Mouse (Mus musculus): Measurements from ENCODE around the gene Cog6. TPM values are rescaled to one million over a fixed set of nuclear protein-coding genes. Genes with fewer than 3 reads are reported as not detected.
A peak's percentile ranks its signal among the peaks of the same experiment; 100 is the strongest.

Gene Cog6
- total RNA-seq (2021) (10 to 100 TPM; 48.3 to 59.6 TPM), polyA plus RNA-seq (2012; rRNA removed) (37.1 and 61.5 TPM in 2 replicates)
- long read RNA-seq, transcript Cog6-201 (19 exons, 3,182 nt) = major isoform, 77 of 86 reads
- long read RNA-seq, partial matches to known transcripts = 0 of 86 reads
- long read RNA-seq, other reads (novel, unspliced or antisense) = 9 of 86 reads

DNA sequence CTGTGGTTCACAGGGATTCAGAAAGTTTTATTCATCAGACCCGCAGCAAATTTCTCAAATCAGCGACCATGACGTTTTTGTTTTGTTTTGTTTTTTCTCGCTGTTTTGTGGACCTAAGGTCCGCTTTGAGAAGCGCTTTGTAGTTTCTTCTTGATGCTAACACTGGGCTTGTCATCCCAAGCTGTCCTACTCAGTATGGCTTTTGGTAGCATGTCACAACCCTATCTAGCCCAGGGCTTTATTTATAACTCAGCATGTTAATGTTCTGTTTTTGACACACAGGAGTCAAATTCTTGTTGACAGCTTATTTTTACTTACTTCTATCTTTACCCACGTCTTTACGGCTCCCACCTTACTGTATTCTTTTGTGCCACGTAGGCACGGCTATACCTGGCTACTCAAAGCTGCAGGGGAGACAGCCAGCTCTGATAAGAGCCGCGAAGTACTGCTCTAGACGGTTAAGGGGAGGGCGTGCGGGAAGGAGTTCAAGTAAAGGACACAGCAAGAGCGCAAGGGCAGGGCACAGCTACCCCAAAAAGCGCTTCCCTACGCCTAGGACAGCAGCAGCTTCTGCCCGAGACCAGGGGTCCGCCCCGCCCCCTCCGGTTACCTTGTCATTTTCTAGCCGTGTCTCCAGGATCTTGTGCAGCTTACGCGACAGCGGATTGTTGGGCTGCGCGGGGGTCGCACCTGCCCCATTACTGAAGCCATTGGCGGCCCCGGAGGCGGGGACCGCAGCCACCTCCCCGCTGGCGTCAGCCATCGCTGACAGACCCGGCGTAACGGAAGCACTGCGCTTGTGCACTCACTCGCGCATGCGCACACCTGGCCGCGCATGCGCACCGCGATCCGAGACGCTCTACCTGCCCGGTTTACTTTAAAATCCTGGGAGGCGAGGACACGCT, at the start of gene Cog6:
TSS of gene Cog6 (minus strand) at position 802 of the 905 bp plus-strand sequence.
- DNase-seq = peak; percentile 87 to 90
- no peaks in the 10 kb centered on the region for H3K36me3 ChIP-seq (ENCODE audit: control insufficient read depth, insufficient read depth, low read length)
- peak within 1 kb of the TSS; percentile 89 for H3K27ac ChIP-seq
- whole genome bisulfite sequencing = 3% methylated on average over 53 of the region's 53 CpGs
- peak within 1 kb of the TSS; percentile 87 for H3K4me3 ChIP-seq
- H3K79me2 ChIP-seq (replicated peaks; ENCODE audit: control insufficient read depth, insufficient read depth, low read length) = no peaks in the 10 kb centered on the region
- intact Hi-C loops (cut with DNase I) = loop anchor here (5.0 kb wide), 2 partner anchors 446 to 1454 kb away; partner anchors contain the start of genes Nhlrc3, Proser1 and Setd7
- TF ChIP-seq EP300 (IDR thresholded peaks at IDR 0.05; ENCODE audit: insufficient read depth, low read depth, low read length) (0 out of 2 replicates have a peak, but pooled peaks have one; percentile 31), POLR2A (IDR thresholded peaks at IDR 0.05; ENCODE audit: insufficient read depth, low read depth, low read length) (peak; percentile 91), CTCF (IDR thresholded peaks at IDR 0.05) (no peak)
- H3K27me3 ChIP-seq (ENCODE audit: control insufficient read depth, insufficient read depth, low read length) = no peaks in the 10 kb centered on the region
- peak within 1 kb of the TSS; percentile 79 for H3K9ac ChIP-seq (ENCODE audit: low read depth, low read length)
- no peaks in the 10 kb centered on the region for H3K4me1 ChIP-seq (ENCODE audit: control insufficient read depth, insufficient read depth, low read length)

DNA sequence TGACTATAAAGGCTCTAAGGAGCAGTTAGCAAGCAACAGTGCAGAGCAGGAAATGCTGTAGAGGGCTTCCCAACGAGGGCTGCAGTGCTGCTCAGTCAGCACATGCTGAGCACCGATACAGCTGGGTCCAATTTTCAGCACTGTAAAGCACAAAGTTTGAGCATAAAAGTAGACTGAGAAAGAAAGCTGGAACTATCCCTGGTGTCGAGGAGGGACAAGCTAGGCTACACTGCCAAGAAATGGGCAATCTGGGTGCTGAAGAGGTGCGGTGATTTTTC, 49.0 kb upstream of the Cog6 start:
- Histone ChIP-seq H3K79me2 (replicated peaks; ENCODE audit: control insufficient read depth, insufficient read depth, low read length) (peaks cover 4% of the 10 kb centered on the region; the same call in 1 of the 2 replicates), H3K27ac (peak overlapping the region; percentile 8; the same call in 1 of the 2 replicates), H3K9ac (ENCODE audit: low read depth, low read length) (no peak overlapping the region), H3K4me1 (ENCODE audit: control insufficient read depth, insufficient read depth, low read length) (peaks cover 11% of the 10 kb centered on the region), H3K4me3 (no peak overlapping the region), H3K27me3 (ENCODE audit: control insufficient read depth, insufficient read depth, low read length) (no peaks in the 10 kb centered on the region), H3K36me3 (ENCODE audit: control insufficient read depth, insufficient read depth, low read length) (peaks cover 10% of the 10 kb centered on the region; the same call in 1 of the 2 replicates)
- no peak for TF ChIP-seq CTCF (IDR thresholded peaks at IDR 0.05)
- TF ChIP-seq EP300 (IDR thresholded peaks at IDR 0.05; ENCODE audit: insufficient read depth, low read depth, low read length) = no peak
- TF ChIP-seq POLR2A (IDR thresholded peaks at IDR 0.05; ENCODE audit: insufficient read depth, low read depth, low read length) = no peak
- DNase-seq = no peak
- intact Hi-C loops (cut with DNase I) = no loop called here
- WGBS = 36% methylated on average over 4 of the region's 4 CpGs

DNA sequence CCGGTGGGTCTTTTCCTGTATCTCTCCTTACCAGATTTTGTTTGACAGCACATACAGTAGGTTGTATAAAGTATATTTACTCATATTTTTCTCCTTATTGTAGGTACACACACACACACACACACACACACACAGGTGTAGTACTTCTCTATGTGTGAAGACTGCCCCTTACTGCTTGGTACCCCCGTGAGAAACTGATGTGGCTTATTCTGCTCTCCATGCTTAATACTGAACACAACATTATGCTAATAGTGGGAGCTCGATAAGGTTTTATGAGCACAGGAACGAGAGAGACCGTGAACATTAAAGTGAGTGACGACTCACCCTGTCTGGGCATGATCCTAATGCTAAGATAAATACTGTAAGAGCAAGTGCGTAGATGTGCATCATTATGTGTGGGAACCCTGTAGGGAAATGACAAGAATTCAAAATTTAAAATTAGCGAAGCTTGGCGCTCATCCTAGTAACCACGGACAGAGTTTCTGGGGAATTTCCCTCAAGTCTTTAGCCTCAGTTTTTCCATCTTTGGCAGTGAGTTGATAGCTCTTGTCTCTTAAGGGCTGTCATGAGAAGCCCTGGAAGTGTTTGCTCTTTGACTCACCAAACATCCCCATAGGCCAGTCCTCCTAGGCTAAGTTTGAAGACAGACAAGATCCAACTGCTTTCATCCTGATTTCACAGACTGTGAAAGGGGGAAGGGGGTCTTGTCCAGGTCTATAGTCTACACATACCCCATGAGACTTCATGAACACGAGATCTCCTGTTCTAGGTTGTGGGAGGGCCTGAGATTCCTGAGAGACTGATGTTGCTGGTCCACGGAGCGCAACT, 48.4 kb upstream of the Cog6 start:
- Histone ChIP-seq H3K79me2 (replicated peaks; ENCODE audit: control insufficient read depth, insufficient read depth, low read length) (peaks cover 4% of the 10 kb centered on the region; the same call in 1 of the 2 replicates), H3K9ac (ENCODE audit: low read depth, low read length) (no peak overlapping the region), H3K36me3 (ENCODE audit: control insufficient read depth, insufficient read depth, low read length) (peaks cover 12% of the 10 kb centered on the region; the same call in 1 of the 2 replicates), H3K4me3 (no peak overlapping the region), H3K4me1 (ENCODE audit: control insufficient read depth, insufficient read depth, low read length) (peaks cover 11% of the 10 kb centered on the region), H3K27me3 (ENCODE audit: control insufficient read depth, insufficient read depth, low read length) (no peaks in the 10 kb centered on the region), H3K27ac (peak overlapping the region; percentile 8)
- WGBS = 62% methylated on average over 13 of the region's 13 CpGs
- TF ChIP-seq POLR2A (IDR thresholded peaks at IDR 0.05; ENCODE audit: insufficient read depth, low read depth, low read length) = no peak
- TF ChIP-seq CTCF (IDR thresholded peaks at IDR 0.05) = no peak
- TF ChIP-seq EP300 (IDR thresholded peaks at IDR 0.05; ENCODE audit: insufficient read depth, low read depth, low read length) = no peak
- intact Hi-C loops (cut with DNase I) = no loop called here
- no peak for DNase-seq

DNA sequence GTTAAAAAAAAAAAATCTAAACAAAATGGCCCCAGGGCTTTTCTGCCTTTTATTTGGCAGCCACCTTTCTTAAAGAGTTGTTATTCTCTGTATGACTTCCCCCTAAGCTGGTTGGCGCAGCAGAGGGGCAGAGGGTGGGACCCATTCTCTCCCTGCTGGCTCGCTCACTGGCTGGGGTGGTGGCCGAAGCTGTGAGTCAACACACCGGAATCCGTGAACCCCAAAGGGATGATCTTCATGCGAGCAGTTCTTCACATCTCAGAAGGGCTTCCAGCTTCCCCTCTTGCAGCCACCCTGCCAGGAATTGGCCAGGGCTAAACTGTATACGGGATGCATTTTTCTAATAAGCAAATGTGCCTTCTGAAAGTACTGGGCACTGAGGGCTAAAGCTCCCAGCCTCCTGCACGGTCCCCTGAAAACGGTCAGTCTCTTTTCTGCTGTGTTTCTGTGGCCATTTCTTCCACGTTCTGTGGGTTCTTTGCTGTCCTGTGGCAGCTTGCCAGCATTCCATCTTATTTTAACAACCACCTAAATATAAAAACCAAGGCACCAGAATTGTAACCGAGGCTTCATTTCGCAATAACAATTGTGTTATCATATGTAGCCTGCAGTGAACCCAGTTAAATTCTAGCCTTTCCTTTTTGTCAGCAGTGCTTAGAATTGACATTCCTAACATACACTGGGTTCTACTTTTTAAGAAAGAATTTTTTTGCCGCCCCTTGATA, 46.5 kb upstream of the Cog6 start:
- H3K4me1 ChIP-seq (ENCODE audit: control insufficient read depth, insufficient read depth, low read length) = peaks cover 14% of the 10 kb centered on the region
- peaks cover 18% of the 10 kb centered on the region for H3K36me3 ChIP-seq (ENCODE audit: control insufficient read depth, insufficient read depth, low read length)
- H3K27me3 ChIP-seq (ENCODE audit: control insufficient read depth, insufficient read depth, low read length) = no peaks in the 10 kb centered on the region
- H3K27ac ChIP-seq = peak overlapping the region; percentile 74
- no peak overlapping the region for H3K4me3 ChIP-seq
- 18% methylated on average over 13 of the region's 13 CpGs for WGBS
- TF ChIP-seq CTCF (IDR thresholded peaks at IDR 0.05) (no peak), EP300 (IDR thresholded peaks at IDR 0.05; ENCODE audit: insufficient read depth, low read depth, low read length) (no peak), POLR2A (IDR thresholded peaks at IDR 0.05; ENCODE audit: insufficient read depth, low read depth, low read length) (0 out of 2 replicates have a peak, but pooled peaks have one; percentile 21)
- H3K9ac ChIP-seq (ENCODE audit: low read depth, low read length) = peak overlapping the region; percentile 65
- intact Hi-C loops (cut with DNase I) = loop anchor here (5.0 kb wide), 1 partner anchor 104 kb away; no protein-coding TSS in a partner anchor
- DNase-seq = peak; percentile 48 to 61
- H3K79me2 ChIP-seq (replicated peaks; ENCODE audit: control insufficient read depth, insufficient read depth, low read length) = peaks cover 2% of the 10 kb centered on the region; the same call in 1 of the 2 replicates

DNA sequence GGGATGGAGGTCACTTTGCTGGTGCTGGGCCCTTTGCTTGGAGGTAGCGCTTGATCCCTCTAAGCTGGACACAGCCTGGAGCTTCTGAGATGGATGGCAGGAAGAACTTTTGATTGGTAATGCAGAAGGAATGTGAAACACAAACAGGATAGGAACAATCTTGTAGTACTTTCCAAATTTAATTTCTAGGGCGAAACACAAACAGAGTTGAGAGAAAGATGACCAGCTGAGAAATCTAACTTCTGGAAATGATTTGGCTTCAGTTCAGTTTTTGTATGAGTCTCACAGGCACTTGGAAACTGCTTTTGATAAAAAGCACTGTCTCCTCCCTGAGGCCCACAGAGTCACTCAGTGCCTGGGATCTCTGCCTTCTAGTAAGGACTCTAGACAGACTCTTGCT, 42.9 kb upstream of the Cog6 start:
- TF ChIP-seq CTCF (IDR thresholded peaks at IDR 0.05) = no peak
- TF ChIP-seq EP300 (IDR thresholded peaks at IDR 0.05; ENCODE audit: insufficient read depth, low read depth, low read length) = no peak
- TF ChIP-seq POLR2A (IDR thresholded peaks at IDR 0.05; ENCODE audit: insufficient read depth, low read depth, low read length) = no peak
- 30% methylated on average over 2 of the region's 2 CpGs for WGBS
- intact Hi-C loops (cut with DNase I) = loop anchor here (5.0 kb wide), 1 partner anchor 107 kb away; no protein-coding TSS in a partner anchor
- H3K79me2 ChIP-seq (replicated peaks; ENCODE audit: control insufficient read depth, insufficient read depth, low read length) = peaks cover 3% of the 10 kb centered on the region; the same call in 1 of the 2 replicates
- no peaks in the 10 kb centered on the region for H3K27me3 ChIP-seq (ENCODE audit: control insufficient read depth, insufficient read depth, low read length)
- H3K36me3 ChIP-seq (ENCODE audit: control insufficient read depth, insufficient read depth, low read length) = peaks cover 18% of the 10 kb centered on the region
- peaks cover 11% of the 10 kb centered on the region for H3K4me1 ChIP-seq (ENCODE audit: control insufficient read depth, insufficient read depth, low read length)
- peak overlapping the region; percentile 15 for H3K27ac ChIP-seq
- no peak for DNase-seq
- H3K4me3 ChIP-seq = no peak overlapping the region
- no peak overlapping the region for H3K9ac ChIP-seq (ENCODE audit: low read depth, low read length)

Data from heart, adult 2 months (tissue).